Mouse (Mus musculus) lung, adult 2 months (tissue): Measurements from ENCODE around the gene Nxph4.

Experiments
- CTCF ChIP-seq: fragments of 200-500 bp; IDR thresholded peaks from 2 replicates; pipeline ENCODE4 v1.5.1; 2011; ENCODE audit warnings: mild to moderate bottlenecking, low read length, control low read depth; ENCODE audit not compliant: insufficient read depth
- POLR2A ChIP-seq: fragments of 200-500 bp; IDR thresholded peaks from 2 replicates; pipeline ENCODE4 v1.6.1; 2011; ENCODE audit warnings: low read depth, mild to moderate bottlenecking, control low read depth, low read length, borderline replicate concordance; ENCODE audit errors: extremely low read depth

DNA sequence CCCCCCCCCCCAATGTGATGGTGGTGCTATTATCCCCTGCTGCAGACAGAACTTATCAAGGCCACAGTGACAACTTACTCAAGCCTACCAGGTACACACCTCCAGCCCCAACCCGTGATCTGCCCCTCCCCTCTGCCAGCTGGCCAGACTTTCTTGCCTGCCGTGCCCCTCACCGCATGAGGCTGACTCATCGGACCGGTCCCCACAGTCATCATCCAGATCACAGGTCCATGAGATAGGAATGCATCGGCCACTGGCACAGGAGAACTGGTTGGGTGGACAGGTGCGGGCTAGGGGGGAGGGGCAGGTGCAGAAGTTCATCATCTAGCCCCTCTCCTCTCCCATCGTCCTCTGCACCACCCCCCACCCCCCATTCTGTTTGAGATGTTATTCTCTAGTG is 49.3 kb upstream of the Nxph4 start:
- TF ChIP-seq POLR2A (no peak), CTCF (no peak)
